11 mouse cellular contexts compared by ENCODE assay signal in the genomic region with DNA sequence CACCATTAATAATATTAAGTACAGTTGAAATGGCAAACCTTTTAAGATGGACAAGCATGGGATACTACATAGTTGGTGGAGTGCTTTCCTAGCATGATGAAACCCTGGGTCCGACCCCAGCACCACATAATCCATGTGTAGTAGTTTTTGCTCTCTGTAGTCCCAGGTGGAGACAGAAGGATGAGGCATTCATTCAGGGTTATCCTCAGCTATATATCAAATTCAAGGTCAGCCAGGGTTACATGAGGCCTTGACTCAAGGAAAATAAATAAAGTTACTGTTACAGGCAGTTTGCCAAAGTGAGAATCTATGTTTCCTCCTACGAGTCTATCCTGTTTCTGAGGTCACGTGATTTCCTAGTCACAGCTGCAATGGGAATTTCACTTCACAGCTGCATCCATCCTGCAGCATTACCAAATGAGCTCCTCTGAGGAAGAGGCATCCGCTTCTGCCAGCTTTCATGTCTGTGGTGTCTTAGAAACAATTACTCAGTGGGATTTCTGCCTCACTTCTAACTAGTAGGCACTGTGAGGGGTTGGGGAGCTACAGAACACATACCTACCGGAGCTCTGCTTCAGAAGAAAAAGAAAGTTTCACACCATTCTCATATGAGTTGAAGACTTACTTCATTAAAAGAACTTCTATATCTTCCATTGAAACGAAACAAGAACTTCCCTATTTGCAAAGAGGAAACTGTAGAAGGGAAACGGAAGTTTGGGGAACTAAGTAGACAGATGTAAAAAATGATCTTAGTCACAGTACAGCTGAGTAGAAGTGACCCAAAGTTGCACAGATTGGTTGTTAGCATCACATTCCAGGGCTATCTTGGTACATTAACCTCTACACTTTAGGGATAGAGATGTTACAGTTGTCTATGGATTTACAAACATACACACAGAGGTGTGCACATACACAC.
DNase-seq lines count a peak whose midpoint lies in the region; ATAC-seq lines count a peak whose summit lies in the region.
"Had no signal": no experiment of that assay in that cellular context is flagged by ENCODE, and none has a peak within 500 bp of the region (broad histone marks: within the 10 kb centered on the region; RNA-seq: fewer than 3 reads in every experiment).

No protein-coding gene starts in this region.

- H3K4me1 ChIP-seq in embryonic facial prominence, embryonic 14.5 days (ENCODE audit: control insufficient read depth, insufficient read depth, low read length): no peaks in the 10 kb centered on the region
- H3K4me1 ChIP-seq in embryonic facial prominence, embryonic 10.5 days: no peaks in the 10 kb centered on the region
- no peaks in the 10 kb centered on the region for H3K4me1 ChIP-seq in liver, embryonic 16.5 days (ENCODE audit: control insufficient read depth, low read depth, low read length)
- H3K4me1 ChIP-seq in liver, embryonic 11.5 days (replicated peaks; ENCODE audit: control insufficient read depth, insufficient read depth, low read length): no peaks in the 10 kb centered on the region
- H3K4me1 ChIP-seq: heart, embryonic 15.5 days; limb, embryonic 15.5 days had no signal

- ATAC-seq in embryonic facial prominence, embryonic 14.5 days (ENCODE audit: low read depth): no peak
- peak; percentile 35; the same call in 1 of the 2 replicates for ATAC-seq in liver, embryonic 16.5 days (ENCODE audit: low read depth)
- ATAC-seq in liver, embryonic 11.5 days (replicated peaks; ENCODE audit: low FRiP score): no peak
- ATAC-seq in monocyte, adult 5-6 weeks (replicated peaks; ENCODE audit: insufficient number of reproducible peaks, low FRiP score, low TSS enrichment, poor library complexity, severe bottlenecking): peak; percentile 59

- H3K27ac ChIP-seq in embryonic facial prominence, embryonic 14.5 days (replicated peaks; ENCODE audit: low read depth, low read length): no peak overlapping the region
- no peak overlapping the region for H3K27ac ChIP-seq in embryonic facial prominence, embryonic 10.5 days (replicated peaks)
- H3K27ac ChIP-seq in liver, embryonic 16.5 days (ENCODE audit: low read length): no peak overlapping the region
- no peak overlapping the region for H3K27ac ChIP-seq in liver, embryonic 11.5 days (ENCODE audit: low read depth, low read length)
- H3K27ac ChIP-seq: heart, embryonic 15.5 days; limb, embryonic 15.5 days had no signal

- H3K9ac ChIP-seq in embryonic facial prominence, embryonic 14.5 days (ENCODE audit: low read depth, low read length): no peak overlapping the region
- no peak overlapping the region for H3K9ac ChIP-seq in liver, embryonic 16.5 days (ENCODE audit: low read depth, low read length)
- H3K9ac ChIP-seq in liver, embryonic 11.5 days (ENCODE audit: low read depth, low read length): no peak overlapping the region
- H3K9ac ChIP-seq: heart, embryonic 15.5 days; limb, embryonic 15.5 days had no signal

- no peaks in the 10 kb centered on the region for H3K9me3 ChIP-seq in embryonic facial prominence, embryonic 14.5 days (ENCODE audit: control insufficient read depth, low read length)
- no peaks in the 10 kb centered on the region for H3K9me3 ChIP-seq in embryonic facial prominence, embryonic 10.5 days
- H3K9me3 ChIP-seq in liver, embryonic 16.5 days (replicated peaks; ENCODE audit: control insufficient read depth, low read length): no peaks in the 10 kb centered on the region
- H3K9me3 ChIP-seq in liver, embryonic 11.5 days (ENCODE audit: control insufficient read depth, low read length): no peaks in the 10 kb centered on the region
- H3K9me3 ChIP-seq: heart, embryonic 15.5 days; limb, embryonic 15.5 days had no signal

- intact Hi-C loops in left cerebral cortex, postnatal 10 days (cut with DNase I): no loop called here

- H3K4me2 ChIP-seq in embryonic facial prominence, embryonic 14.5 days (ENCODE audit: low read depth, low read length): no peak overlapping the region
- no peak overlapping the region for H3K4me2 ChIP-seq in liver, embryonic 16.5 days (ENCODE audit: low read depth, low read length)
- H3K4me2 ChIP-seq in liver, embryonic 11.5 days: no peak overlapping the region
- H3K4me2 ChIP-seq: heart, embryonic 15.5 days; limb, embryonic 15.5 days had no signal

- no peaks in the 10 kb centered on the region for H3K36me3 ChIP-seq in embryonic facial prominence, embryonic 14.5 days (ENCODE audit: control insufficient read depth, insufficient read depth, low read length)
- H3K36me3 ChIP-seq in embryonic facial prominence, embryonic 10.5 days (replicated peaks): no peaks in the 10 kb centered on the region
- no peaks in the 10 kb centered on the region for H3K36me3 ChIP-seq in liver, embryonic 16.5 days (ENCODE audit: control insufficient read depth, insufficient read depth)
- H3K36me3 ChIP-seq in liver, embryonic 11.5 days (ENCODE audit: control insufficient read depth, insufficient read depth, low read length): no peaks in the 10 kb centered on the region
- H3K36me3 ChIP-seq: heart, embryonic 15.5 days; limb, embryonic 15.5 days had no signal

- H3K27me3 ChIP-seq in embryonic facial prominence, embryonic 14.5 days (replicated peaks; ENCODE audit: control insufficient read depth, insufficient read depth, low read length): no peaks in the 10 kb centered on the region
- H3K27me3 ChIP-seq in embryonic facial prominence, embryonic 10.5 days (replicated peaks; ENCODE audit: low read depth, poor library complexity, severe bottlenecking): no peaks in the 10 kb centered on the region
- H3K27me3 ChIP-seq in liver, embryonic 16.5 days (ENCODE audit: control insufficient read depth, insufficient read depth, low read depth, low read length): no peaks in the 10 kb centered on the region
- H3K27me3 ChIP-seq in liver, embryonic 11.5 days (replicated peaks; ENCODE audit: control insufficient read depth, insufficient read depth, low read length): no peaks in the 10 kb centered on the region
- H3K27me3 ChIP-seq: heart, embryonic 15.5 days; limb, embryonic 15.5 days had no signal

- no peak overlapping the region for H3K4me3 ChIP-seq in embryonic facial prominence, embryonic 14.5 days (ENCODE audit: low read depth, low read length)
- H3K4me3 ChIP-seq in embryonic facial prominence, embryonic 10.5 days: no peak overlapping the region
- no peak overlapping the region for H3K4me3 ChIP-seq in liver, embryonic 16.5 days (ENCODE audit: low read depth, low read length)
- no peak overlapping the region for H3K4me3 ChIP-seq in liver, embryonic 11.5 days (ENCODE audit: low read depth, low read length)
- H3K4me3 ChIP-seq: heart, embryonic 15.5 days; limb, embryonic 15.5 days had no signal

- WGBS in embryonic facial prominence, embryonic 14.5 days: 66% methylated on average over 7 of the region's 7 CpGs
- 78% methylated on average over 7 of the region's 7 CpGs for WGBS in embryonic facial prominence, embryonic 10.5 days
- 30% methylated on average over 7 of the region's 7 CpGs for WGBS in liver, embryonic 16.5 days (ENCODE audit: insufficient replicate concordance)
- 62% methylated on average over 7 of the region's 7 CpGs for WGBS in liver, embryonic 11.5 days

- DNase-seq in embryonic facial prominence, embryonic 14.5 days (ENCODE audit: low spot score): peak; percentile 41
- DNase-seq in embryonic facial prominence, embryonic 10.5 days (ENCODE audit: low spot score): no peak
- no peak for DNase-seq in liver, embryonic 11.5 days (ENCODE audit: low spot score)
- peak; percentile 3 for DNase-seq in kidney, adult 9 months
- no peak for DNase-seq in spleen, postnatal 10 days (ENCODE audit: low spot score in 2 of 2)
- DNase-seq in left cerebral cortex, postnatal 10 days (ENCODE audit: extremely low spot score in 1 of 2, low spot score in 2 of 2): no peak
- DNase-seq: cerebellum, postnatal 25 days had no signal

Comparison
In these comparisons a context has a peak if more than half of its experiments do, and no peak if none do; other contexts are left out.
1. ATAC-seq: peak in liver, embryonic 16.5 days (single experiment) and monocyte, adult 5-6 weeks (single experiment); none in embryonic facial prominence, embryonic 14.5 days (single experiment) and liver, embryonic 11.5 days (single experiment).
2. DNase-seq: peak in embryonic facial prominence, embryonic 14.5 days (single experiment) and kidney, adult 9 months (single experiment); none in embryonic facial prominence, embryonic 10.5 days (single experiment), liver, embryonic 11.5 days (single experiment), spleen, postnatal 10 days (0 of 2) and left cerebral cortex, postnatal 10 days (0 of 2).